Mouse (Mus musculus) heart, embryonic 16.5 days (tissue): ENCODE data around the gene Cxcl2. TPM values are rescaled to one million over a fixed set of nuclear protein-coding genes. Genes with fewer than 3 reads are reported as not detected.

Experiments used
- ATAC-seq: fragments of 200-750 bp; cut with Nextera tagmentation; replicated peaks from 2 replicates; pipeline ENCODE4 v1.8.0; 2017; ENCODE audit warnings: moderate number of reproducible peaks; ENCODE audit not compliant: insufficient read depth, low FRiP score; ENCODE audit errors: extremely low read depth
- H3K27ac ChIP-seq: fragments of 300-500 bp; sonication (generic); 2 replicates; pipeline ENCODE4 v1.5.1; 2014; ENCODE audit warnings: mild to moderate bottlenecking, low read length, control low read depth, moderate library complexity
- H3K27me3 ChIP-seq: fragments of 300-500 bp; sonication (generic); 2 replicates; pipeline ENCODE4 v1.6.1; 2014; ENCODE audit warnings: low read length, mixed read lengths; ENCODE audit not compliant: control insufficient read depth, insufficient read depth
- H3K36me3 ChIP-seq: fragments of 300-500 bp; sonication (generic); 2 replicates; pipeline ENCODE4 v1.6.1; 2014; ENCODE audit not compliant: control insufficient read depth, insufficient read depth
- H3K4me1 ChIP-seq: fragments of 300-500 bp; sonication (generic); 2 replicates; pipeline ENCODE4 v1.6.1; 2014; ENCODE audit warnings: low read length, mixed read lengths; ENCODE audit not compliant: control insufficient read depth, insufficient read depth
- H3K4me2 ChIP-seq: fragments of 300-500 bp; sonication (generic); 2 replicates; pipeline ENCODE4 v1.6.1; 2014; ENCODE audit warnings: low read depth, mild to moderate bottlenecking, control low read depth, low read length
- H3K4me3 ChIP-seq: fragments of 300-500 bp; sonication (generic); 2 replicates; pipeline ENCODE4 v1.5.1; 2014; ENCODE audit warnings: mild to moderate bottlenecking, control low read depth, low read length
- H3K9ac ChIP-seq: fragments of 300-500 bp; sonication (generic); 2 replicates; pipeline ENCODE4 v1.6.1; 2014; ENCODE audit warnings: low read length, control low read depth
- H3K9me3 ChIP-seq: fragments of 300-500 bp; sonication (generic); replicated peaks from 2 replicates; pipeline ENCODE4 v1.6.1; 2016; ENCODE audit warnings: low read length; ENCODE audit not compliant: control insufficient read depth
- WGBS: fragments of 180-500 bp; shearing (Covaris S2); extraction: QIAGEN DNeasy Blood & Tissue Kit; methylation state at CpG from one replicate; pipeline ENCODE4 v1.1.7; 2014; 5-methylcytosine and 5-hydroxymethylcytosine counted together
- polyA plus RNA-seq: library from polyadenylated mRNA; unstranded; fragments of >200 nt; fragmentation: Nextera tagmentation; extraction: Ambion mirVana; gene quantifications from 2 replicates; pipeline ENCODE4 v1.2.1, GENCODE M21; 2015

Gene Cxcl2
- polyA plus RNA-seq, 1 experiment from 2014 or later: not detected

GRCm38 (mm10) chr5:90908983-90909382 is 5.3 kb downstream of the Cxcl2 start:
- WGBS: 0% methylated on average over 2 of the region's 2 CpGs
- Histone ChIP-seq H3K4me1 (no peaks in the 10 kb centered on the region), H3K27ac (no peak overlapping the region), H3K36me3 (no peaks in the 10 kb centered on the region), H3K9ac (no peak overlapping the region), H3K9me3 (no peaks in the 10 kb centered on the region), H3K27me3 (peaks cover 16% of the 10 kb centered on the region), H3K4me3 (no peak overlapping the region), H3K4me2 (no peak overlapping the region)
- no peak for ATAC-seq

- no peak for ATAC-seq
- no peak overlapping the region for H3K9ac ChIP-seq
- H3K36me3 ChIP-seq: no peaks in the 10 kb centered on the region
- H3K4me1 ChIP-seq: no peaks in the 10 kb centered on the region
- no peak overlapping the region for H3K4me2 ChIP-seq
- H3K4me3 ChIP-seq: no peak overlapping the region
- H3K9me3 ChIP-seq: no peaks in the 10 kb centered on the region
- 73% methylated on average over 2 of the region's 2 CpGs for WGBS
- H3K27ac ChIP-seq: no peak overlapping the region
- H3K27me3 ChIP-seq: no peaks in the 10 kb centered on the region
Measured at GRCm38 (mm10) chr5:90919495-90919894, 15.8 kb downstream of the Cxcl2 start.

- Histone ChIP-seq H3K4me2 (no peak overlapping the region), H3K27me3 (no peaks in the 10 kb centered on the region), H3K27ac (no peak overlapping the region), H3K36me3 (no peaks in the 10 kb centered on the region), H3K4me3 (no peak overlapping the region), H3K9ac (no peak overlapping the region), H3K9me3 (no peaks in the 10 kb centered on the region), H3K4me1 (no peaks in the 10 kb centered on the region)
- WGBS: 82% methylated on average over 4 of the region's 4 CpGs
- ATAC-seq: no peak
Measured at GRCm38 (mm10) chr5:90922958-90923357, 19.3 kb downstream of the Cxcl2 start.

GRCm38 (mm10) chr5:90930546-90930945 is 26.9 kb downstream of the Cxcl2 start:
- WGBS: 58% methylated on average over 2 of the region's 2 CpGs
- Histone ChIP-seq H3K27me3 (no peaks in the 10 kb centered on the region), H3K36me3 (peaks cover 2% of the 10 kb centered on the region; the same call in 1 of the 2 replicates), H3K9ac (peak overlapping the region; percentile 97), H3K4me2 (peak overlapping the region; percentile 69), H3K9me3 (no peaks in the 10 kb centered on the region), H3K27ac (peak overlapping the region; percentile 96), H3K4me1 (peaks cover 11% of the 10 kb centered on the region), H3K4me3 (peak overlapping the region; percentile 85)
- ATAC-seq: no peak

- WGBS: under 1% methylated on average over 69 of the region's 79 CpGs
- H3K27ac ChIP-seq: peak within 1 kb of the TSS; percentile 96
- peaks cover 2% of the 10 kb centered on the region; the same call in 1 of the 2 replicates for H3K36me3 ChIP-seq
- no peaks in the 10 kb centered on the region for H3K9me3 ChIP-seq
- H3K4me2 ChIP-seq: peak within 1 kb of the TSS; percentile 69
- ATAC-seq: peak; percentile 99
- H3K9ac ChIP-seq: peak within 1 kb of the TSS; percentile 97
- peaks cover 11% of the 10 kb centered on the region for H3K4me1 ChIP-seq
- H3K4me3 ChIP-seq: peak within 1 kb of the TSS; percentile 85
- H3K27me3 ChIP-seq: no peaks in the 10 kb centered on the region
Measured at GRCm38 (mm10) chr5:90930971-90931851, 27.5 kb downstream of the Cxcl2 start, which contains the start of gene Mthfd2l. Gene Mthfd2l (plus strand): TSS chr5:90931117.

- WGBS: 6% methylated on average over 6 of the region's 6 CpGs
- no peaks in the 10 kb centered on the region for H3K9me3 ChIP-seq
- no peak for ATAC-seq
Measured at GRCm38 (mm10) chr5:90931911-90932310, 28.2 kb downstream of the Cxcl2 start.

GRCm38 (mm10) chr5:90936706-90937105 is 33.0 kb downstream of the Cxcl2 start:
- Histone ChIP-seq H3K4me2 (no peak overlapping the region), H3K9me3 (no peaks in the 10 kb centered on the region), H3K27me3 (no peaks in the 10 kb centered on the region), H3K4me1 (peaks cover 6% of the 10 kb centered on the region), H3K9ac (no peak overlapping the region), H3K4me3 (no peak overlapping the region), H3K27ac (no peak overlapping the region), H3K36me3 (peaks cover 2% of the 10 kb centered on the region; the same call in 1 of the 2 replicates)
- WGBS: 76% methylated on average over 2 of the region's 2 CpGs
- ATAC-seq: no peak

More at GRCm38 (mm10) chr5:90931911-90932310, 28.2 kb downstream of the Cxcl2 start:
- Histone ChIP-seq H3K27ac (peak overlapping the region; percentile 96), H3K4me1 (peaks cover 11% of the 10 kb centered on the region), H3K36me3 (peaks cover 2% of the 10 kb centered on the region; the same call in 1 of the 2 replicates), H3K4me3 (peak overlapping the region; percentile 85), H3K4me2 (peak overlapping the region; percentile 69), H3K9ac (peak overlapping the region; percentile 97), H3K27me3 (no peaks in the 10 kb centered on the region)

- Histone ChIP-seq H3K4me1 (no peaks in the 10 kb centered on the region), H3K9ac (no peak overlapping the region), H3K9me3 (no peaks in the 10 kb centered on the region), H3K27me3 (no peaks in the 10 kb centered on the region), H3K4me3 (no peak overlapping the region), H3K36me3 (no peaks in the 10 kb centered on the region), H3K27ac (no peak overlapping the region), H3K4me2 (no peak overlapping the region)
- ATAC-seq: no peak
- WGBS: 77% methylated on average over 2 of the region's 2 CpGs
Measured at GRCm38 (mm10) chr5:90945453-90945852, 41.8 kb downstream of the Cxcl2 start.

- no peak for ATAC-seq
- Histone ChIP-seq H3K9me3 (no peaks in the 10 kb centered on the region), H3K27me3 (no peaks in the 10 kb centered on the region), H3K4me1 (no peaks in the 10 kb centered on the region), H3K9ac (no peak overlapping the region), H3K4me3 (no peak overlapping the region), H3K4me2 (no peak overlapping the region), H3K36me3 (no peaks in the 10 kb centered on the region), H3K27ac (no peak overlapping the region)
- WGBS: 48% methylated on average over 15 of the region's 15 CpGs
Measured at GRCm38 (mm10) chr5:90949499-90949898, 45.8 kb downstream of the Cxcl2 start.
